Mouse (Mus musculus) olfactory bulb, adult 2 months (tissue): ENCODE data around the gene Tmem184b.

Source experiments
- CTCF ChIP-seq: fragments of 200-500 bp; IDR thresholded peaks from 2 replicates; pipeline ENCODE4 v1.5.1; 2012; ENCODE audit warnings: low read depth, mild to moderate bottlenecking, low read length, moderate library complexity; ENCODE audit not compliant: insufficient read depth
- POLR2A ChIP-seq: fragments of 200-500 bp; IDR thresholded peaks from 2 replicates; pipeline ENCODE4 v1.6.1; 2012; ENCODE audit warnings: mild to moderate bottlenecking, low read depth, low read length, moderate library complexity; ENCODE audit not compliant: insufficient read depth

- TF ChIP-seq CTCF (no peak), POLR2A (no peak)
Measured at GRCm38 (mm10) chr15:79351331-79351767, 52.0 kb downstream of the Tmem184b start.
